Mouse (Mus musculus) CH12F3 (cell line): ENCODE results near the gene Pdlim5.

Experiments
- in situ Hi-C: fragments of 300-500 bp; cut with MboI; formaldehyde crosslinking; loops from 2 replicates; pipeline ENCODE4 v1.14.3; 2020; ENCODE audit warnings: low sequenced_read_pairs

The Pdlim5 gene

GRCm38 (mm10) chr3:142394796-142395508, 544 bp downstream of the Pdlim5 start:
- in situ Hi-C loops: no loop called here

DNA sequence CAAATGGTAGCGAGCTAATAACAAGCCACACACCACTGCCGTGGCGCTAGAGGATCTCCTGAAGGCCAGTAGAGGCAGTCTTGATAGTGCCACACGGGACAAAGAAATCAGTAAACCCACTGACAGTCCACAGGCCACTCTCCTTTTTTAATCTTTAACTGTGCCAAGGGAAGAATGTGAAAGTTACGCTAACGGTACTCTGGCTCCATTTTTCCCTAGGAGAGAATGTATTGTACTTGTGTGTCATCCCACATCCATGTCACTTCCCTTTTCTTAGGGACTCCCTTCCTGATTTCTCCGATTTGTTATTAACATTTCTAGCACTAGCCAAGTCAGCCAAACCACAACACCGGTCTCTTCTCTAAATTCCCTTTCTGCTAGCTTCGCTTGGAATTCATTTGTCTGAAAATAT, 1.5 kb downstream of the Pdlim5 start:
- in situ Hi-C loops: no loop called here

GRCm38 (mm10) chr3:142391531-142391930, 4.0 kb downstream of the Pdlim5 start:
- in situ Hi-C loops: no loop called here

GRCm38 (mm10) chr3:142390288-142390687, 5.2 kb downstream of the Pdlim5 start:
- in situ Hi-C loops: no loop called here

- in situ Hi-C loops: no loop called here
Measured at GRCm38 (mm10) chr3:142388189-142388588, 7.3 kb downstream of the Pdlim5 start.

- in situ Hi-C loops: no loop called here
Measured at GRCm38 (mm10) chr3:142386505-142386904, 9.0 kb downstream of the Pdlim5 start.

DNA sequence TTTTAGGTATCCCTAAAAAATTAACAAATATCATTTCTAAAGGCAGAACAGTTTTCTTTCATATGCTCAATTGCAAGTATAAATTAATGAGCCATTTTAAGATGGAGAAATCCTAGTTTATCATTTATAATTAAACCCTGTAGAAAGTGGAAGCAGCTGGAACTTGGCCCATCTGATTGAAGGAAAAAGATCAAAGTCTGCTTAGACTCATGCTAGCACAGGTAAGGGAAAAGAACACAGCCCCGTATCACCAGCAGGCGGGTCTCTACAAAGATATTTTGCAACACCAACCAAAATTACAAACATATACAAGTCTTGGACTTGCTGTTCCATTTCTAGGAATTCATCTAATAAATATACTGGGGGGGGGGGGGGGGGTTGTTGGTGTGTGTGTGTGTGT, 9.8 kb downstream of the Pdlim5 start:
- in situ Hi-C loops: no loop called here

DNA sequence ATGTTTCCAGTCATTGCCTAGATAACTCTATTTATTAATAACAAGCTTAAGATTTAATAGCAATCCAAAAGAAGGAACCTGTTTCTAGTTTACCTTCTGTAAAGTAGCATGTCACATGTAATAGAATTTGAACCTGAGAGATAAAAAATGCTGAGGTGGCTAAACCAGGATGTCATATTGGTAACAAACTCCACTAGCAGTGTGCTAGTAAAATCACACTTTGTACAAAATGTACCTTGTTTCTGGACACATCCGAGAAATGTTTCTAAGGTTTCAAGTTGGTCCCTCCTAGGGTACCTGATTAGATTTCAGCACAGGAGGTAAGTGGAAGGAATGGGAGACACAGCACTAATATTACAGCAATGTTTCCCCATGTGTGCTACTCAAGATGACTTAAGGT, 18.9 kb downstream of the Pdlim5 start:
- in situ Hi-C loops: no loop called here

DNA sequence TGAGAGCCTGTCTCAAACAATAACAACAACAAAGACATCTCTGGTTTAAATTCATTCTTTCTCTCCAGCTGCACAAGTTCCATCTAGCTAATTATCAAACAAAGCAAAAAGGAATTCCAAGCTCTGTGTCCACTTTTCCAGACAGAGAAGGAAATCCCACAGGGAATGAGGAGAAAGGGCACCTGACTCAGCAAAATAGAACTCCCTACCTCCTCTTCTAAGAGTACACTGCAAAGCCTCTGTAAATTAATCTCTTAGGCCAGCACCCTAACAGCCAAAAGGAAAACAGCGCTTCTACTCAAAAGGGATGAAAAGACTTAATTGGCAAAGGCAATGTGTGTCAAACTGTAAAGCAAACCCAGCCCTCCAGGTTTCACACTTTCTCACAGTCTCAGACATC, 20.4 kb downstream of the Pdlim5 start:
- in situ Hi-C loops: no loop called here

DNA sequence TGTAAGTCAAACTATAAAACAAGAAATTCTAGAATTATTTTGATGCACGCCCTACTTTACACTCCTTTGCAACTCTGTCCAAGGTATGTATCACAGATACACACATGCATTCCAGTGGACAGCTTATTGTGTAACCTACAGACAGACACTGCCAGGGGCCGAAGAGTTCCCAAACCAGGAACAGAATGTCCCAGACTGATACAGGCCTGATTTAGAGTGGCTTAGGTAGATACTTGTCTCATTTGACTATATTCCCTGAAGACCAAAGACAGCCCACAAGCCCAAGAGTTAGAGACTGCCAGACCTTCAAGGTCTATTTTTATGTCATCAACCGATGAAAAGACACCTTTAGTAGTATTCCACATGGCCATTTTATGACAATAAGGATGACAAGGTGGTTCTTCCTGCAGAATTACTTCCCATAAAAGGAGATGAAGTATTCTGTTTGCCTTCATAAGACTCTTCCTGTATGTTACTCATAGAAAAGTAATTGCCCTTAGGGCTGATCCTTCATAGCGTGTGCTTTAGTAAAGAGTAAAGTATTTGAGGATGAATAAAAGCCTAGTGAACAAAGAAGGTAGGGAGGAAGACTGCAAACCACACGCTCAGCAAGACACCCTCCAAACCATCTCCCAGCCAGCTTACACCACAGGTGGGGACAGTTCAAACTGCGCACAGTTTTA, 22.9 kb downstream of the Pdlim5 start:
- in situ Hi-C loops: no loop called here

- in situ Hi-C loops: no loop called here
Measured at GRCm38 (mm10) chr3:142368411-142368810, 27.1 kb downstream of the Pdlim5 start.

- in situ Hi-C loops: no loop called here
Measured at GRCm38 (mm10) chr3:142362092-142362491, 33.4 kb downstream of the Pdlim5 start.

- in situ Hi-C loops: no loop called here
Measured at GRCm38 (mm10) chr3:142358951-142359350, 36.5 kb downstream of the Pdlim5 start.

DNA sequence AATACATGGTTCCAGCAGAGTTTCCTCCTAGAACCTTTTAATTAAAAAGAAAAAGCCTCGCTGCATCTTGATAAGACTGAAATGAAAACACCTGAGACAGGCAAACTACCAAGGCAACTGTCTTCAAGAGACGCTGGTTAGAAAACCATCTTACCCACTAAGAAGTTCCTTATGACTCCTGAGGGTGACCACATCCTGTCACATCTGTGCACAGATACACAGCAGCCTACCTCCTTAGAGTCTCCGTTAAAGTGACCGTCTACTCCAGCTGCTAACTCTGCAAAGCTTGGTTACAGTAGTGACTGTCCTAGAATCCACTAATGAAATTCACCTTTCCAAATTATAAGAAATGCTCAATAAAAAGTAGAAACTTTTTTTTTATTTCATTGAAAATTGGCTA, 38.8 kb downstream of the Pdlim5 start:
- in situ Hi-C loops: no loop called here

DNA sequence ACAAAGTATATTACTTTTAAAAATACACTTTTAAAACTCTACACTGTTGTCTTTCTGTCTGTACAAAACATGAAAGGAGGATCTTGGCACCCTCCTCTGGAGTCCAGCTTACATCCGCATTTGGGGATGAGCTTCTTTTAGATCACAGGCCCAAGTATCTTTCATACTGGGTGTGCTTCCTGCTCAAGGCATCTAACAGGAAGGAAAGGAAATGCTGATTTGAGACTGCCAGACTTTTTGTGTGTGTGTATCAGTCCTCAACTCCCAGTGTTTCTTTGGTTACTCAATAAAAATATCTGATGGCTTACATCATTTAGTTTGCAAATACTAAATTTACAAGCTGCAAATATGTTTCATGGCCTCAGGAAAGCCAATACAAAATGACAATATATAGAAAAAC, 42.3 kb downstream of the Pdlim5 start:
- in situ Hi-C loops: no loop called here

DNA sequence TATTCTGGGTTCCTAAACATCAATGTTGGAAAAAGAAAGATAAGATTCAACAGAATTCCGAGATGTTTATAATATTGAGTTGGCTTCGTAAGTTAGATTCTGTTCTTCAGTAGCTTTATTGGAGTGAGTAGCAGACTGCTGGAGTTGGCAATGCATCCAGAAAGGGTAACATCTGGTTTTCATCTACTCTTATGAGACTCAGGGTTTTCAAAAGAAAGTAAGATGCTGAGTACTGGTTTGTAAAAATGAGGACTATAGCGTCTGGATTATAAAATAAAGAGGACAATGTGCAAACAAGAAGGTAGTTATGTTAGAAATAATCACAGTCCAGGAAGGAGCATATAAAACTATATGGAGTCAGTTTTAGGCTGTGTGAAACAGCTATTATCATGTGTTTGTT, 45.0 kb downstream of the Pdlim5 start:
- in situ Hi-C loops: no loop called here

DNA sequence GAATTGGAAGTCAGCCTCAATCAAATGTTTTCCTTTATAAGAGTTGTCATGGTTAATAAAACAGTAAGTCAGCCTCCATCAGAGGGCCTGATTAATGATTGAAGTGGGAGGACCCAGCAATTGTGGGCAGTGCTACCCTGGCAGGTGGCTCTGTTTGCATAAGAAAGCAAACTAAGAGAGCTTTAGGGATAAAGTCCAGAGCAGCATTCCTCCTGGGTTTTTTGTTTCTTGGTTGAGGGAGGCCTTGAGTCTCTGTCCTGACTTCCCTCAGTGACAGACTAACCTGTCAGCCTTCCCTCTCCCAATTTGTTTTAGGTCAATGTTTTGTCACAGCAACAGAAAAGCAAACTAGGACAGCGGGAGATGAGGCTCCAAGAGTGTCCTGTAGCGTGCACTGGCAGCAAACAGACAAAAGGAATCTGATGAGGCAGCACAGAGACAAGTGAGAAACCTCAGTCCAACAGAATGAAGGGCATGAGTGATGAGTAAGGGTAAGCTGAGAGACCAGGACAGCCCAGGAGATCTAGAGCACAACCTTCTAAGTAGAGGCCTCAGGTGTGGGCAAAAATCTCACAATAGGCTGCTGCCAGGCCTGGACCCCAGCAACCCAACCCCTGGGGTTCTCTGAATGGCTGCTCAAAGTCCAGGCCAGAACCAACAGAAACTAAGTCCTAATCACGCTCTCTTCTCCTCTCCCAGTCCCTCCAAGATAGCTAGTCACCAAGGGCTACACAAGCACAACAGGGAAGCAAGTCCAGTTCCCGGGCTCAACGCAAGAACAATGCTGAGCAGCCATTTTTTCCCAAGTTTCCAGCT, 46.5 kb downstream of the Pdlim5 start:
- in situ Hi-C loops: no loop called here

DNA sequence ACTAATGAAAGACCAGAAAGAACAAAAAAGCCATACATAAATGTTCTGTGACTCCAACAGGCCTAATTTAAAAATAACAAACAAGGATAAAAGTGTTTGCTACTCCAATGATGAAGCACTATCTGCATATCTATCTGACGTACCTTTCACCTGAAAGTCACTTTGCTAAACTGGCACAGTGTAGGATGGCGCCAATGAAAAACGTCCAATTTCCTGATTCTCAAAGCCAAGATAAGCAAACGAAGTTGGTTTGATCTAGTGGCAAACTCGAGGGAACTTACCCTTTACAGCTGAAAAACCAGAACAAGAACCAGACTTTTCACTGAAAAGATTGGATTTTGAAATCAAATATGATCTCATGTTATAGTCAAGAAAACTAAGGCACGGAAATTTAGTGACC, 49.2 kb downstream of the Pdlim5 start:
- in situ Hi-C loops: no loop called here

GRCm38 (mm10) chr3:142345235-142346125, 50.0 kb downstream of the Pdlim5 start:
- in situ Hi-C loops: no loop called here

DNA sequence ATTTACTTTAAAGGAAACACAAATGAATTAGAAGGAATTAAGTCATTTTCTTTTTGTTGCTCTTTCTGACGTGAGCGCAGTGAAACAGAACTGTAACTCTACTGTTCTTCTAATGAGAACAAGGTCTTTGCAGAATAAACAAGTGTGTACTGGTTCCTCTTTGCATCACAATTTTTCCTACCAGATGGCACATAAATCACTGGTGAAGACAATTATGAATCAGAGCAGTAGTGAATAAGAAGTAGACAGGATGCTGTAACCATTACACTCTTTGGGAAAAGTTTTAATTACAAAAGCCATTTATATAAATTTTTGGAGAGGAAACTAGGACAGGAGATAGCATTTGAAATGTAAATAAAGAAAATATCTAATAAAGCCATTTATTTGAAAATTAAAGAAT, 51.7 kb downstream of the Pdlim5 start:
- in situ Hi-C loops: no loop called here

DNA sequence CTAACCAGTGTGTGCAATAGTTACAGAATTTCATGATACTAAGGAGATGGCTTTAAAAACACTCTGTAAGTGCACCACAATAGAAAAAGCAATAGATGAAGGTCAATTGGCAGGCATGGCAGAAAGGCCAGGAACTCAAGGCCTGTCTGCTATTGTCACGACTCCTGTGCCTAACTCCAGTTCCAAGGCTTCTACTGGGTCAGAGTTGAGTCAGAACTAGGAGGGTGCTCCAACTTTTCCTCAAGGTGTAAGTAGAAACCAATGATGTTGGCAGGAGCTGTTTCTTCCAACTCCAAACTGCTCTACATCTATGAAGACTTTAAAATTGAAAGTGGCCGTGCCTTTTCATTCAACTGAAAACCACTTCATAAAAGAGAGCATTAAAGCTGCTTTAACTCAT, 54.8 kb downstream of the Pdlim5 start:
- in situ Hi-C loops: no loop called here
